Mouse (Mus musculus) CH12.LX (cell line): ENCODE results near the gene Flt1. TPM values are rescaled to one million over a fixed set of nuclear protein-coding genes. Genes with fewer than 3 reads are reported as not detected.

Experiments
- DNase-seq: peaks from one replicate; pipeline ENCODE4 v3.0.0-alpha.2; 2013; ENCODE audit errors: extremely low read depth
- H3K27ac ChIP-seq: 2 replicates; pipeline ENCODE4 v1.5.1; 2012; ENCODE audit warnings: low read depth, mild to moderate bottlenecking, control low read depth, moderate library complexity; ENCODE audit not compliant: insufficient read depth
- H3K27me3 ChIP-seq: replicated peaks from 2 replicates; pipeline ENCODE3; 2012; ENCODE audit warnings: inconsistent platforms
- H3K36me3 ChIP-seq, 2 experiments: replicated peaks in 1 of 2; 2 replicates each; pipeline versions ENCODE3 to v1.6.1; 2012; ENCODE audit warnings: inconsistent platforms in 1 of 2, low read length in 1 of 2, mild to moderate bottlenecking in 1 of 2, mixed read lengths in 1 of 2, moderate library complexity in 1 of 2; ENCODE audit not compliant: control insufficient read depth in 1 of 2, insufficient read depth in 1 of 2
- H3K4me1 ChIP-seq, 2 experiments: 2 replicates each; pipeline ENCODE4 v1.6.1; 2012; ENCODE audit warnings: inconsistent platforms in 1 of 2, moderate library complexity in 1 of 2; ENCODE audit not compliant: insufficient read depth in 2 of 2, control insufficient read depth in 1 of 2
- H3K4me2 ChIP-seq: 2 replicates; pipeline ENCODE4 v1.6.1; 2012; ENCODE audit warnings: low read depth, mild to moderate bottlenecking, control low read depth; ENCODE audit not compliant: poor library complexity, insufficient read depth, severe bottlenecking
- H3K4me3 ChIP-seq, 3 experiments: fragments of 150-350 bp in 1 of 3; sonication (generic) in 1 of 3; replicated peaks in 1 of 3; 2 replicates each; pipeline versions ENCODE3 to v1.5.1; 2011 to 2012; ENCODE audit warnings: low read depth in 2 of 3, low read length in 2 of 3, mild to moderate bottlenecking in 2 of 3, moderate library complexity in 2 of 3, control low read depth in 1 of 3, improper control_type of control experiment in 1 of 3, inconsistent platforms in 1 of 3, mixed read lengths in 1 of 3; ENCODE audit not compliant: poor library complexity in 1 of 3
- H3K79me2 ChIP-seq: replicated peaks from 2 replicates; pipeline ENCODE4 v1.6.1; 2012; ENCODE audit warnings: mild to moderate bottlenecking, moderate library complexity; ENCODE audit not compliant: control insufficient read depth, poor library complexity, insufficient read depth, severe bottlenecking; ENCODE audit errors: extremely low read depth
- H3K9ac ChIP-seq: 2 replicates; pipeline ENCODE4 v1.6.1; 2012; ENCODE audit warnings: low read depth, mild to moderate bottlenecking, control low read depth, moderate library complexity; ENCODE audit not compliant: insufficient read depth
- H3K9me3 ChIP-seq: replicated peaks from 2 replicates; pipeline ENCODE3; 2012; ENCODE audit warnings: low read length, inconsistent platforms, mixed read lengths
- CHD1 ChIP-seq: IDR thresholded peaks from 2 replicates; pipeline ENCODE4 v1.6.1; 2012; ENCODE audit warnings: low read depth, low read length, improper control_type of control experiment, inconsistent platforms
- ELF1 ChIP-seq: IDR thresholded peaks from 2 replicates; pipeline ENCODE4 v1.6.1; 2014; ENCODE audit warnings: low read depth, mild to moderate bottlenecking, inconsistent platforms, low read length, improper control_type of control experiment
- EP300 ChIP-seq: IDR thresholded peaks from 2 replicates; pipeline ENCODE4 v1.6.1; 2011; ENCODE audit warnings: low read length, improper control_type of control experiment
- ETS1 ChIP-seq: conservative IDR thresholded peaks from 2 replicates; pipeline ENCODE4 v1.6.1; 2012; ENCODE audit warnings: low read depth, mild to moderate bottlenecking, inconsistent platforms, low read length, improper control_type of control experiment, moderate library complexity
- JUN ChIP-seq: IDR thresholded peaks from 2 replicates; pipeline ENCODE4 v1.6.1; 2011; ENCODE audit warnings: low read depth, mild to moderate bottlenecking, low read length, improper control_type of control experiment, moderate library complexity; ENCODE audit not compliant: insufficient read depth
- JUND ChIP-seq: conservative IDR thresholded peaks from 2 replicates; pipeline ENCODE4 v1.6.1; 2011; ENCODE audit warnings: low read depth, low read length, improper control_type of control experiment
- KAT2A ChIP-seq: IDR thresholded peaks from 2 replicates; pipeline ENCODE4 v1.6.1; 2012; ENCODE audit warnings: low read length, improper control_type of control experiment, inconsistent platforms; ENCODE audit not compliant: insufficient replicate concordance
- MEF2A ChIP-seq: IDR thresholded peaks from 2 replicates; pipeline ENCODE4 v1.6.1; 2014; ENCODE audit warnings: low read depth, mild to moderate bottlenecking, inconsistent platforms, low read length, improper control_type of control experiment, borderline replicate concordance
- MYC ChIP-seq: IDR thresholded peaks from 2 replicates; pipeline ENCODE4 v1.6.1; 2011; ENCODE audit warnings: low read depth, mild to moderate bottlenecking, improper control_type of control experiment, low read length
- POLR2A ChIP-seq: IDR thresholded peaks from 2 replicates; pipeline ENCODE4 v1.6.1; 2011; ENCODE audit warnings: low read depth, mild to moderate bottlenecking, improper control_type of control experiment, low read length
- RAD21 ChIP-seq: IDR thresholded peaks from 2 replicates; pipeline ENCODE4 v1.6.1; 2011; ENCODE audit warnings: low read depth, mild to moderate bottlenecking, low read length, improper control_type of control experiment, moderate library complexity
- SMC3 ChIP-seq: IDR thresholded peaks from 2 replicates; pipeline ENCODE4 v1.6.1; 2011; ENCODE audit warnings: low read depth, low read length, improper control_type of control experiment
- USF2 ChIP-seq: conservative IDR thresholded peaks from 2 replicates; pipeline ENCODE4 v1.6.1; 2011; ENCODE audit warnings: low read depth, low read length, improper control_type of control experiment
- ZC3H11A ChIP-seq: IDR thresholded peaks from 2 replicates; pipeline ENCODE4 v1.6.1; 2012; ENCODE audit warnings: low read depth, mild to moderate bottlenecking, inconsistent platforms, low read length, improper control_type of control experiment
- ZKSCAN1 ChIP-seq: IDR thresholded peaks from 2 replicates; pipeline ENCODE4 v1.6.1; 2012; ENCODE audit warnings: low read depth, inconsistent platforms, low read length, improper control_type of control experiment, borderline replicate concordance
- ZMIZ1 ChIP-seq: IDR thresholded peaks from 2 replicates; pipeline ENCODE4 v1.6.1; 2012; ENCODE audit warnings: low read depth, mild to moderate bottlenecking, inconsistent platforms, low read length, improper control_type of control experiment
- dilution Hi-C: fragments of 300-500 bp; cut with MboI; formaldehyde crosslinking; loops from 2 replicates; pipeline ENCODE4 v1.14.3; 2020; ENCODE audit warnings: low sequenced_read_pairs; ENCODE audit not compliant: extremely low pct_unique_long_range_greater_than_20kb, extremely low pct_ligation_motif_present
- in situ Hi-C: fragments of 300-500 bp; cut with MboI; formaldehyde crosslinking; loops from 3 replicates; pipeline ENCODE4 v1.14.3; 2019; ENCODE audit warnings: low sequenced_read_pairs, low pct_ligation_motif_present, low pct_unique_long_range_greater_than_20kb, mixed read lengths
- polyA plus RNA-seq: library from polyadenylated mRNA; unstranded; fragments of >175 nt; gene quantifications from 2 replicates; pipeline ENCODE4 v1.2.1, GENCODE M21; 2012; ENCODE audit warnings: low read depth; ENCODE audit not compliant: insufficient read length
- total RNA-seq, 2 experiments: library from RNA; depleted of rRNA; stranded (reverse); fragments of 300-350 nt in 1 of 2; fragments of >200 nt in 1 of 2; gene quantifications; 2 replicates each; pipeline ENCODE4 v1.2.3; 2012 to 2014

Gene Flt1
- total and polyA plus RNA-seq, 3 experiments, result 0.27 to 0.94 (median 0.47) TPM

DNA sequence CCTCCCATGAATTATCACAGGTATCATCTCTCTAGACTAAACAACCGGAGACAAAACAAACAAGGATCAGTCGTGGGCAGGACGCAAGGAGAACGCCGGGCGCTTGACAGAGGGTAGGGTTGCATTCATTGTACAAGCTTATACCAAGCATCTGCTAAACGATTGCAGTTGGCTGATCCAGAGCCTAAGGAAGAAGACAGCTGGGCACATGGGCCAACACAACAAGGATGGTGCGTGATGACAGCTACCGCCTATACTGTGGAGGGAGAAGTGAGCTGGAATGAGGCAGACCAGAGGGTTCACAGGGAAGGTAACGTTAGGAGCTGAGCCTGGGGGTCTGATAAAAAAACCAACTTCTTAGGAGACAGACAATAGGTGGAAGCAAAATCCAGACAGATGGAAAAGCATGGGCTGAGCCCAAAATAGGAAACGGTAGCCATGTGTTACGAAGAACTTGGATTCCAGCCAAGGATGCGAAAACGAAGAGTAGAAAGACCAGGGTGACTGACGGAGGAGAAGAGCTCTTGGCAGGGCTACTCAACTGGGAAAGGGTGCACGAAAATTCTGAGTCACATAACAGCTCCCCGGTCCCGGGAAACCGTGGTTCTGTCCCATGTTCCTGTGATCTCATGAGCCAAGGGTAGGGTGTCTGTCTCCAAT lies 53.9 kb downstream of the Flt1 start:
- no peak for TF ChIP-seq POLR2A
- no peak for TF ChIP-seq ELF1
- no peak for TF ChIP-seq ZMIZ1
- TF ChIP-seq, all 38 proteins: peak for 0
- in situ Hi-C loops, result no loop called here
- Histone ChIP-seq H3K36me3 (no peaks in the 10 kb centered on the region), H3K4me3 (no peak overlapping the region), H3K9ac (no peak overlapping the region), H3K9me3 (peaks cover 4% of the 10 kb centered on the region), H3K4me1 (no peaks in the 10 kb centered on the region), H3K27me3 (no peaks in the 10 kb centered on the region), H3K4me2 (no peak overlapping the region), H3K79me2 (no peaks in the 10 kb centered on the region), H3K27ac (no peak overlapping the region)
- dilution Hi-C loops, result no loop called here
- DNase-seq, result no peak

GRCm38 (mm10) chr5:147668637-147669344 lies 57.0 kb downstream of the Flt1 start:
- H3K4me2 ChIP-seq, result no peak overlapping the region
- H3K27me3 ChIP-seq, result no peaks in the 10 kb centered on the region
- H3K9ac ChIP-seq, result no peak overlapping the region
- peaks cover 4% of the 10 kb centered on the region for H3K9me3 ChIP-seq
- H3K4me3 ChIP-seq, result no peak overlapping the region
- no peaks in the 10 kb centered on the region for H3K79me2 ChIP-seq
- no peak for TF ChIP-seq EP300
- TF ChIP-seq, all 38 proteins: peak for 0
- dilution Hi-C loops, result no loop called here
- Histone ChIP-seq H3K27ac (no peak overlapping the region), H3K36me3 (no peaks in the 10 kb centered on the region), H3K4me1 (no peaks in the 10 kb centered on the region)
- no peak for DNase-seq
- in situ Hi-C loops, result no loop called here

- Histone ChIP-seq H3K4me1 (no peaks in the 10 kb centered on the region), H3K9ac (no peak overlapping the region), H3K4me2 (no peak overlapping the region), H3K27me3 (no peaks in the 10 kb centered on the region), H3K36me3 (no peaks in the 10 kb centered on the region), H3K4me3 (no peak overlapping the region), H3K79me2 (no peaks in the 10 kb centered on the region), H3K9me3 (peaks cover 4% of the 10 kb centered on the region), H3K27ac (no peak overlapping the region)
- in situ Hi-C loops (no loop called here), dilution Hi-C loops (no loop called here)
- TF ChIP-seq JUND, result no peak
- TF ChIP-seq EP300, result no peak
- no peak for TF ChIP-seq KAT2A
- no peak for TF ChIP-seq SMC3
- TF ChIP-seq USF2, result no peak
- no peak for TF ChIP-seq ETS1
- no peak for TF ChIP-seq RAD21
- TF ChIP-seq CHD1, result no peak
- TF ChIP-seq ZKSCAN1, result no peak
- TF ChIP-seq MEF2A, result no peak
- TF ChIP-seq MYC, result no peak
- TF ChIP-seq ZC3H11A, result no peak
- TF ChIP-seq JUN, result no peak
- no peak for DNase-seq
Measured at GRCm38 (mm10) chr5:147665946-147666345, 59.9 kb downstream of the Flt1 start.
